Mouse (Mus musculus) kidney, adult 2 months (tissue): ENCODE measurements around the gene Gucy2e. TPM values are rescaled to one million over a fixed set of nuclear protein-coding genes. Genes with fewer than 3 reads are reported as not detected.

Experiments used
- DNase-seq: peaks from one replicate; pipeline ENCODE4 v3.0.0; 2021
- H3K27ac ChIP-seq: fragments of 200-500 bp; 2 replicates; pipeline ENCODE4 v1.5.1; 2012; ENCODE audit warnings: low read depth, low read length, control low read depth, inconsistent platforms; ENCODE audit not compliant: insufficient read depth
- H3K27me3 ChIP-seq: fragments of 200-500 bp; replicated peaks from 2 replicates; pipeline ENCODE4 v1.6.1; 2012; ENCODE audit warnings: mild to moderate bottlenecking, moderate library complexity, low read length, inconsistent platforms; ENCODE audit not compliant: control insufficient read depth, insufficient read depth
- H3K36me3 ChIP-seq: fragments of 200-500 bp; 2 replicates; pipeline ENCODE4 v1.6.1; 2012; ENCODE audit warnings: mild to moderate bottlenecking, moderate library complexity, low read length, inconsistent platforms; ENCODE audit not compliant: control insufficient read depth, insufficient read depth
- H3K4me1 ChIP-seq: fragments of 200-500 bp; 2 replicates; pipeline ENCODE4 v1.6.1; 2011; ENCODE audit warnings: low read length; ENCODE audit not compliant: control insufficient read depth, insufficient read depth
- H3K4me3 ChIP-seq: fragments of 200-500 bp; 2 replicates; pipeline ENCODE4 v1.5.1; 2011; ENCODE audit warnings: mild to moderate bottlenecking, low read depth, low read length, control low read depth; ENCODE audit not compliant: insufficient read depth
- CTCF ChIP-seq: fragments of 200-500 bp; conservative IDR thresholded peaks from 2 replicates; pipeline ENCODE4 v1.5.1; 2011; ENCODE audit warnings: low read depth, mild to moderate bottlenecking, control low read depth, low read length, moderate library complexity, mixed read lengths; ENCODE audit not compliant: insufficient read depth, insufficient read length
- POLR2A ChIP-seq: fragments of 200-500 bp; IDR thresholded peaks from one replicate; pipeline ENCODE4 v1.6.1; 2011; ENCODE audit warnings: low read depth, low read length, control low read depth
- WGBS: fragments of 180-500 bp; shearing (Covaris S2); methylation state at CpG from one replicate; pipeline ENCODE4 v1.1.7; 2018; 5-methylcytosine and 5-hydroxymethylcytosine counted together
- polyA plus RNA-seq: library from polyadenylated mRNA; depleted of rRNA; stranded (reverse); fragments of >200 nt; gene quantifications from 2 replicates; pipeline ENCODE4 v1.2.3, GENCODE M21; 2012

Gucy2e gene
- polyA plus RNA-seq, 1 experiment, result 0.02 TPM

- Histone ChIP-seq H3K36me3 (no peaks in the 10 kb centered on the region), H3K27me3 (no peaks in the 10 kb centered on the region), H3K4me1 (no peaks in the 10 kb centered on the region), H3K27ac (no peak overlapping the region), H3K4me3 (peak overlapping the region; percentile 49)
- WGBS, result 17% methylated on average over 51 of the region's 51 CpGs
- TF ChIP-seq POLR2A, result no peak
- TF ChIP-seq CTCF, result no peak
- no peak for DNase-seq
Measured at GRCm38 (mm10) chr11:69236061-69236925, 543 bp downstream of the Gucy2e start.

GRCm38 (mm10) chr11:69235285-69236060 is 1.4 kb downstream of the Gucy2e start:
- Histone ChIP-seq H3K4me1 (no peaks in the 10 kb centered on the region), H3K27me3 (no peaks in the 10 kb centered on the region), H3K36me3 (no peaks in the 10 kb centered on the region), H3K4me3 (peak overlapping the region; percentile 49), H3K27ac (no peak overlapping the region)
- peak; percentile 78 for DNase-seq
- WGBS, result 2% methylated on average over 33 of the region's 33 CpGs
- TF ChIP-seq POLR2A (no peak), CTCF (no peak; the same call in 1 of the 2 replicates)

- TF ChIP-seq CTCF (no peak), POLR2A (no peak)
- H3K4me3 ChIP-seq, result no peak overlapping the region
Measured at GRCm38 (mm10) chr11:69233141-69233540, 3.7 kb downstream of the Gucy2e start.

GRCm38 (mm10) chr11:69230420-69230819 is 6.4 kb downstream of the Gucy2e start:
- H3K36me3 ChIP-seq, result no peaks in the 10 kb centered on the region
- no peaks in the 10 kb centered on the region for H3K27me3 ChIP-seq
- DNase-seq, result no peak
- TF ChIP-seq CTCF (no peak), POLR2A (no peak)
- 87% methylated on average over 4 of the region's 4 CpGs for WGBS
- no peaks in the 10 kb centered on the region for H3K4me1 ChIP-seq
- H3K4me3 ChIP-seq, result no peak overlapping the region
- H3K27ac ChIP-seq, result no peak overlapping the region

More at GRCm38 (mm10) chr11:69233141-69233540, 3.7 kb downstream of the Gucy2e start:
- no peak for DNase-seq
- Histone ChIP-seq H3K36me3 (no peaks in the 10 kb centered on the region), H3K27ac (no peak overlapping the region), H3K27me3 (no peaks in the 10 kb centered on the region), H3K4me1 (no peaks in the 10 kb centered on the region)
- 83% methylated on average over 2 of the region's 2 CpGs for WGBS

- Histone ChIP-seq H3K36me3 (no peaks in the 10 kb centered on the region), H3K4me3 (no peak overlapping the region), H3K27me3 (no peaks in the 10 kb centered on the region), H3K27ac (no peak overlapping the region), H3K4me1 (no peaks in the 10 kb centered on the region)
- no peak for DNase-seq
- WGBS, result 86% methylated on average over 1 of the region's 1 CpGs
- TF ChIP-seq POLR2A (no peak), CTCF (no peak)
Measured at GRCm38 (mm10) chr11:69225715-69226114, 11.1 kb downstream of the Gucy2e start.

- TF ChIP-seq POLR2A (no peak), CTCF (no peak)
- 80% methylated on average over 4 of the region's 4 CpGs for WGBS
- H3K27ac ChIP-seq, result no peak overlapping the region
- H3K4me3 ChIP-seq, result no peak overlapping the region
- no peaks in the 10 kb centered on the region for H3K4me1 ChIP-seq
- H3K27me3 ChIP-seq, result no peaks in the 10 kb centered on the region
- no peaks in the 10 kb centered on the region for H3K36me3 ChIP-seq
- no peak for DNase-seq
Measured at GRCm38 (mm10) chr11:69223101-69223500, 13.7 kb downstream of the Gucy2e start.

- Histone ChIP-seq H3K4me3 (no peak overlapping the region), H3K27ac (no peak overlapping the region), H3K4me1 (no peaks in the 10 kb centered on the region), H3K27me3 (no peaks in the 10 kb centered on the region), H3K36me3 (no peaks in the 10 kb centered on the region)
- no peak for DNase-seq
- 83% methylated on average over 4 of the region's 4 CpGs for WGBS
- TF ChIP-seq POLR2A (no peak), CTCF (no peak)
Measured at GRCm38 (mm10) chr11:69221070-69221469, 15.8 kb downstream of the Gucy2e start.
